Mouse (Mus musculus) kidney, adult 11 months (tissue): Measurements from ENCODE around the gene Serpinb12.
A peak's percentile ranks its signal among the peaks of the same experiment; 100 is the strongest.
"Not testable (repeated sequence)": the region's sequence is repeated elsewhere in the genome, so short reads cannot be mapped to it uniquely, and the experiment has no call there.

Source experiments
- DNase-seq: peaks from one replicate; pipeline ENCODE4 v3.0.0; 2022

The Serpinb12 gene

DNA sequence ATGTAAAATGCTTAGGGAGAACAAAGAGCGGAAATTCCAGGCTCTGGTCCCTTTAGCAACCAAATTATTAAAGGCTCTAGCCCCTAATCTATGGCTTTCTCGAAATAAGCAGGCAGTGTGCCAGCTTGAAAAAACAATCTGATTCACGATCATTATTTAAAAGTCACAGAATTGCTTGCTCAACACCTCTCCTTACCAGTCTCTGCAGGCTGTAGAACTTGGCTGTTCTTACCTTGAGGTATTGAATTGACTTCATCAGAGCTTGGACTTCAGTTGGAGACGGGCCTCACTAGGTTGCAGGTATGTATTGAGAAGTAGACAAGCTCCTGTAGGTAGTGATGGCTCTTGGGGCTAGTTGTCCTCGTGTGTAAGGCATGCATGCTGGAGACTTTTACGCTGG lies at the start of gene Serpinb12:
Gene Serpinb12 (plus strand): TSS at position 185 of the 400 bp plus-strand sequence.
- no peak for DNase-seq

DNA sequence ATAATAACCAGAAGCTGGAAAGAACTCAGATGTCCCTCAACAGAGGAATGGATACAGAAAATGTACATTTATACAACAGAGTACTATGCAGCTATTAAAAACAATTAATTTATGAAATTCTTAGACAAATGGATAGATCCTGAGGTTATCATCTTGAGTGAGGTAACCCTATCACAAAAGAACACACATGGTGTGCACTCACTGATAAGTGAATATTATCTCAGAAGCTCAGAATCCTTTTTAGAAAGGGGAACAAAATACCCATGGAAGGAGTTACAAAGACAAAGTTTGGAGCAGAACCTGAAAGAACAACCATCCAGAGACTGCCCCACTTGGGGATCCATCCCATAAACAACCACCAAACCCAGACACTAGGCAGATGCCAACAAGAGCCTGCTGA lies 39.1 kb upstream of the Serpinb12 start:
- not testable (repeated sequence) for DNase-seq

DNA sequence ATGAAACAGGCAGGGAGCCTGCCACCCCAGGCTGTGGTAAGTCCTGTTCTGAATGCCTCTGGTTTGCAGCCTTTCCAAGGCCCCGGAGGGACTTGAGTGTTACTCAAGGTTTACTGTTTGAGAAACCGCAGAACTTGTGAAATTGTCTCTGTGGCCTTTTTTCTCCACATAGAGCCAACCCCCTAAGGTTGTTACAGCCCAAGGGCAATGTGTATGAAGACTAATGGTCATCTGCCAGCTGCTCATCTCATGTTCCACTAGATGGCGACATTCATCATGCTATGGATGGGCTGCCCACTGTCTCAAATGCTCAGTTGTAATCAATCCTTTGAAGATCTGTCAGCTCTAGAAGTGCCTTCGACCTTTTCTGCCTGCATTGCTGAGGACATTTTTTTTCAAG lies 32.8 kb upstream of the Serpinb12 start:
- no peak for DNase-seq

DNA sequence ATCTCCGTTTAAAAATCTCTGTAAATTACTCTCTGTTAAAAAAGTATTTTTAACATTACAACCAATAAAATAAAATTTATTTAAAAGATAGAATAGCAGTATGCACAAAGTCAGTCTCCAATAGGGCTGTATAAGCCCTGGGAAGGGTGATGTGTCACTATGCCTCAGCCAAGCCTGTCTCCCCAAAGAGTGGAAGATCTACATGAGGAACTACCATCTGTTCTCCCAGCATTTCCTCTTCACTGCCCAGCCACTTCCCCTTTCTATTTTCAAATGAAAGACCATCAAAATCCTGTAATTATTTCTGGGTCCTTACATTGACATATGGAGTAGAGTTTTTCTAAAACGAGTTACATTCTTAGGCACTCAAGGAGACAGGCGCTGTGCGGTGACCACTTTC lies 2.3 kb upstream of the Serpinb12 start:
- no peak for DNase-seq

DNA sequence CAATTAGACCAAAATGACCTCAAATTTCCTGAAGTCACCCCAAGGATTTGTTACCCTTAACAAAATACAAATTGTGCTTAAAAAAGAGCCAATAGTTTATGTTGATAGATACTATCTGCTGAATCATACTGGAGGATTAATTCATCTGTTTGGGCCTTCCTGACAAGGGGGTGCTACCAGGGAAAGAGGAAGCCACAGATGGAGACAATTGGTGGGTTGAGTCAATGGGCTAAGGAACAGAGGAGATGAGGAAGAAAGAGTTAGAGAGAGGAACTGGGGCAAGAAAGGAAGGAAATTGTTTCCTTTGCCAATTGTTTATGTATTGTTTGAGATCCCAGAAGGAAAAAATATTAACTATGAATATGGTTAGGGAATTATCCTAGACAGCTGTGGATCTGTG lies 591 bp upstream of the Serpinb12 start:
- no peak for DNase-seq

DNA sequence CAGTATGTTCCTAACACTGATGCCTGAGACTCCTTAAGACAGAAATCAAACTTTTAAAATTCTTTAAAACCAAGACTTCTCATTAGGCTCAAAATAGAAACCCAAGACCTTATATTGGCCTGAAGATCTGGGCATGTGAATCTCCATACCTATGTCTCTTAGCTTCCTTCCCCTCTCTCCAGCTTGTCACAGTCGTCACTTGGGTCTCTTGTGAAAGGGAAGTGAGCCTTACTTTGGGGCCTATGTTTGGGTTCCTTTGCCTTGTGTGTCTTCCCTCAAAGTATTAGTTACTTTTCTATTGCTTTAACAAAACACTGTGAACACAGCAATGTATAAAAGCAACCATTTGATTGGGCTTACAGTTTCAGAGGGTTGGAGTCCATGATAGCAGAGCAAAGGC lies 13.0 kb downstream of the Serpinb12 start:
- no peak for DNase-seq

DNA sequence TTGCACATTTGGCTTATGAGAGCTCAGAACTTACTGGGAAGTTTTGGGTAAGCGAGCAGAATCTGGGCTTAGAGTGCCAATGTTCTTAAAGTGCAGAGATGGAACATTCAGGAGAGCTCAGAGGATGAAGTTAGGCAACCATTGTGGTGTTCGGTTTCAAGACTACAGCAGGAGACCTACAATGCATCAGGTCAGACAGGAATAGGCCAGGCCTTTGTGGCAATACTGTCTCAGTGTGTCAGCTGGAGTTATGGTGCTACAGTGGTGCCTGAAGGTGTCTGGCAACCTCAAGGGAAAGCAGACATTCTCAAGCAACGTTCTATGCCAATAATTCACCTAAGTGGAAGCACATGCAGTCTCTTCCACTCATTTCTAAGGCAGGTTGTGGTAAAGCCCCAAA lies 25.7 kb downstream of the Serpinb12 start:
- no peak for DNase-seq

DNA sequence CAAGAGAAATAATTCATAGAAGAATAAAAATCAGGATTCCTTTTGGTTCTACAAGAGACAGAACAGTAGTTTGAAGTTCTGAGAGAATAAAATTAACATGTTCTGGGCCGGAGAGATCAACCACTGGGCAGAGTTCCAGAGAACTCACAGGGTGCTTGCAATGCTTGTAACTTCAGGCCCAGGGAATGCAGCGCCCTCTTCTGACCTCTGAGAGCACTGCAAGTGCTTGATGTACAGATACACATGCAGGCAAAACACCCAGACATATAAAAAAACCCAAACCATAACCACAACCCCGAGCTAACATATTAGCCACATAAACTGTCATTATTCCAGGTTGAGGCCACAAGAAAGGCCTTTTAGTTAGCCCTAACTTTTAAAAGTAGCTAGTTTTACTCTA lies 26.8 kb downstream of the Serpinb12 start:
- peak; percentile 4 for DNase-seq

DNA sequence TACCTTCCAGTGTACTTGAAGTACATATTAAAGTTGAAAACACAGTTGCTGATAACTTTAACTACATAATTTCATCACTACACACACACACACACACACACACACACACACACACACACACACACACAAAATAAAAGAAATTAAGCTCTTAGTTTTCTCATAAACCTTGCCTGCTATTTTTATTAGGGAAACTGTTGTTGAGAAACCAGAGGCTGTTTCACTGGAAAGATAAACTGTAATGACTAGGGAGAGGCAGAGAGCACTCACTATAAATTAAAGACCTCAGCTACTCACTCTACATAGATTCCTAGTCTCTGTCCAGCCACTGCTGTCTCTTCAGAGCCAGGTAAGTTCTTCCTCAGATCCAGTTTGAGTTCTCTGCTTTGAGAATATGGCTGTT lies 46.4 kb downstream of the Serpinb12 start, which contains the start of gene Serpinb13:
Gene Serpinb13 (plus strand): TSS at position 301 of the 400 bp plus-strand sequence.
- no peak for DNase-seq

DNA sequence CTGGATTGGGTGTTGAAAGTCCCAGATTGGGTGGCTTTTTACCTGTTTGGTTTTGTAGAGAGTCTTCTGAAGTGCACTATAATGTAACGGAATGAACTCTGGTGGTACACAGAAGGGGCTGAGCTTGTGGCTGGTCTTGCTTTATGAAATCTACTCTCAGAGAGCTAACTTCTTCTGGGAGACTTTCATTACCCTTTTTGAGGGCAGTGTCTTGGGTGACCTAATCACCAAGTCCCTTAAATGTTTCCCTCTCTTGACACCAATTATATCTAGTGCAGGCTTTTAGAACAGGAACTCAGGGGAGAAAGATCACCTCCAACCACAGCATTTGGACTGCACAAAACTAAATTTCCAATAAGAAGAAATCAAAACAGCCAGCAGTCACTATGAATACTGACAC lies 48.8 kb downstream of the Serpinb12 start:
- no peak for DNase-seq

DNA sequence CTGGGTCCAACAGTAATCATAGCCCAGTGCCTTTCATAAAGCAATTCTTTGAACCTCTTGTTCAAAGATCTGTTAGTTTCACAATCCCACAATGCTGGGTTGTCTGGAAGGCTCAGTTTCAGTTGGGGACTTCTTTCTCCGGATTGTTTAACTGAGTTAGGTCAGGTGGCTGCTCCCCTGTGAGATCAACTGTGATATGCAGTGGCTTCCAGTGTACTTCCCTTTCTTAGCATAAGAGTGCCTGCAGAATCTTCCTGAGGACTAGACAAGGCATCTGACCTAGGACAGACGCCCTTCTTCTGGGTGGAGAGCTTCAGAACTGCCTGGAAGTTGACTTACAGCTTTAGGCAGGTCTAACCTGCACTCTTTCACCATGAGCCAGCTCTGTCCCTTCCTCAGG lies 49.6 kb downstream of the Serpinb12 start:
- DNase-seq, result no peak

DNA sequence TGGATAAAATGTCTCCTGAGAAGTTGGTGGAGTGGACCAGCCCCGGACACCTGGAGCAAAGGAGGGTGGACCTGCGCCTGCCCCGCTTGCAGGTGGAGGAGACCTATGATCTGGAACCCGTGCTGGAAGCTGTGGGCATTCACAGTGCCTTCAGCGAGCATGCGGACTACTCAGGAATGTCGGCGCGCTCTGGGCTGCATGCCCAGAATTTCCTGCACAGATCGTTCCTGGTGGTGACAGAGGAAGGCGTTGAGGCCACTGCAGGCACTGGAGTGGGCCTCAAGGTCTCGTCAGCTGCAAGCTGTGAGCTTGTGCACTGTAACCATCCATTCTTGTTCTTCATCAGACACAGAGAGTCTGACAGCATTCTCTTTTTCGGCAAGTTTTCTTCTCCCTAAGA lies 66.2 kb downstream of the Serpinb12 start:
- no peak for DNase-seq

DNA sequence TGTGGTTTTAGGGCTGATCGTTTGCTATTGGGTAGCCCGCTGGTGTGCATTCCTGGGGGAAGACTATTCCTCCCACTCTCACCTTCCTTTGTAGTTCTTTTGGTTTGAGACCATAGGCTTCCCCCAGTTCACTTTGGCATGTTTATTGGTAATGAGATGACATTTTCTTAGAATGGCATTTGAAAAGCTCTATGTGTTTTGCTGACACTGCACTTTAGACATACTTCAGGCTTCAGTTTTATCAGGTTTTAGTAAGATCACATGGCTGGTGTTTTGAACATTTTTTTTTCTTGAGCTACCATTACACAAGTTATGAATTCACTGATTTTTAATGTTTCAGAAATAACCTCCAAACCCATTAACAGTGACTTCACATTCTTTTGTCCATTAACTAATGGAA lies 67.5 kb downstream of the Serpinb12 start:
- DNase-seq, result no peak

DNA sequence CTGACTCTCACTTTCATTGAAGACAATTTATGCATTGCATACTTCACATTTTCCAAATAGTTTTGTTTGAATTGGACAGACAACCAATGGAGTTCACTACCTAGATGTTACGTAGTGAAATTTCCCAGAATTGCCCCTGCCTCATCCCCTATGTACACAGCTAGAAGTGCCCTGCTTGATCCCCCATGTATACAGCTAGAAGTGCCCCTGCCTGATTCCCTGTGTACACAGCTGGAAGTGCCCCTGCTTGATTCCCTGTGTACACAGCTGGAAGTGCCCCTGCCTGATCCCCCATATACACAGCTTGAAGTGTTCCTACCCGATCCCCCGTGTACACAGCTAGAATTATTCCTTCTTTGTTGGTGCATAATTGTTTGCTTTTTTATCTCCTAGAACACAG lies 72.1 kb downstream of the Serpinb12 start:
- DNase-seq, result no peak
